Mouse (Mus musculus): ENCODE data around the gene Aars.

Gene Aars

DNA sequence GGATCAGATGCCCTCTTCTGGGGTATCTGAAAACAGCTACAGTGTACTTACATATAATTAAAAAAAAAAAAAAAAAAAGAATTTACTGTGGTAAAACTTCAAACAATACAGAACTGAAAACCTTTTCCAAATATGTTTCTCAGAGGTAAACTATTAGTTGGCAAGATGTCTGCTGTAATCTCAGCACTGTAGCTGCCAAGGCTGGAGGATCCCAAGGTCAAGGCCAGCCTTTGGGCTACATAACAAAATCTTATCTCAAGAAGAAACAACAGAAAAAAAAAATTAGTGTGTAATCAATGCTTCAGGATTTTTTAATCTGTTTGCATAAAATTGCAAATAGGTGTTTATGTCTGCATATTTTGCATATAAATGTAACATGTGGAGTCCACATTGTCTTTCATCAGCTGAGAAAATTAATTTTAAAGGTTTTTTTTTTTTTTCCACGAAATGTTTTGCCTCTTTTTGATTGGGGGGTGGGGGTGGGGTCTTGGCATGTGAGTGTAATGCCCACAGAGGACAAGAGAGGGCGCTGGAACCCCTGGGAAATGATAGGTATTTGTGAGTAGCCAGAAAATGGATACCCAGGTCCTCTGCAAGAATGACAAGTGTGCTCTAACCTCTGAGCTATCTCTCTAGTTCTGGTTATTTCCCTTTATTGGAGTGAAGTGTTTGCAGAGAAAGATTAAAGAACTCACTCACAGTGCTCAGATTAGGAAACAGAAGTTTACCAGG lies 11.2 kb downstream of the Aars start:
- TF ChIP-seq GATA4 (IDR thresholded peaks at IDR 0.05; ENCODE audit: insufficient replicate concordance, low read length), result no peak

GRCm38 (mm10) chr8:111048694-111049093 lies 15.8 kb downstream of the Aars start:
- TF ChIP-seq GATA4 (IDR thresholded peaks at IDR 0.05; ENCODE audit: insufficient replicate concordance, low read length), result no peak

- TF ChIP-seq GATA4 (IDR thresholded peaks at IDR 0.05; ENCODE audit: insufficient replicate concordance, low read length), result no peak
Measured at GRCm38 (mm10) chr8:111049106-111049505, 16.2 kb downstream of the Aars start.

DNA sequence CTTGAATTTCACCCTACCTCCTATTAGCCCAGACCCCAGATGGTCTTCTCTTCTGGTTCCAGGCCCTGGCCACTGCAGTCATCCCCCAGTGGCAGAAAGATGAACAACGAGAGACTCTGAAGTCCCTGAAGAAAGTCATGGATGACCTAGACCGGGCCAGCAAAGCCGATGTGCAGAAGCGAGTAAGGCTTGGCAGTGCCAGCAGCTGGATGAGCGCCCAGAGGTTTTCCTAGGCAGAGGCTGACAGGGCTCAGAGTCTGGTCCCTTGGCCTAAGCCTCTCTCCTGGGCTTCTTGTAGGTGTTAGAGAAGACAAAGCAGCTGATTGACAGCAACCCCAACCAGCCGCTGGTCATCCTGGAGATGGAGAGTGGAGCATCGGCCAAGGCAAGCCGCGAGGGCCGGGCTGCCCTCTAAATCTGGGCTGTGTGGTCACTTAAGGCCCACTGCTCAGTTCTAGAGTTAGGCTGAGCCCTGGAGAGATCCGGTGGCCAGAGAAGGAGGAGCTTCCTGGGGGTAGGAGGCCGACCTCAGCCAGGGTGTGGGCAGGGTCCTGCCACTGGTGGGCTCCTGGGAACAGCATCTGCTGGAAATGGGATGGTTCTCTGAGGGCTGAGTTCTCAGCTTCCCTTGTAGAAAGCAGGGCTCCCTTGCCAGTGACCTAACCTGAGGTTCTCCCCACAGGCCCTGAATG lies 21.0 kb downstream of the Aars start:
- TF ChIP-seq GATA4 (IDR thresholded peaks at IDR 0.05; ENCODE audit: insufficient replicate concordance, low read length), result no peak

DNA sequence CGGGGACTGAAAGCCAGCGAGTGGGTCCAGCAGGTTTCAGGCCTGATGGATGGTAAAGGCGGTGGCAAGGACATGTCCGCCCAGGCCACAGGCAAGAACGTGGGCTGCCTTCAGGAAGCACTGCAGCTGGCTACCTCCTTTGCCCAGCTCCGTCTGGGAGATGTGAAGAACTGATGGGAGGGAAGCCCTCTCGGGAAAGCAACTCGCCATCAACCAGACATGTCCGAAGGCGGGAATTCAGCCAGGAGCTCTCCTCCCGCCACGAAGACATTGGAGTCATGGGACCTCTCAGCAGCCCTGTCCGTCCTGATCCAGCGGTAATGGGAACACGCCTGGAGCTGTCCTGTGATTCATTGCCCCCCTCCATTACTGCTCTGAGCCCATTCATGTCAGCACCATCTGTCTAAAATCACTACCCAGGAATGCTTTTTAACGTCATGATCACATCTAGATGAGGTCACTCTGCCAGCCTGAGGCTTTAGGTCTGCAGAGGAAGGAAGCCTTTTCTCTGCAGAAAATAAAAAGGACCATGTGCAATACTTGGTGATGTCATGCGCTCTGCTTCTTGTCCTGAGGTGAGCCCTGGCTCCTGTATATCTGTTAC lies 22.2 kb downstream of the Aars start:
- TF ChIP-seq GATA4 (IDR thresholded peaks at IDR 0.05; ENCODE audit: insufficient replicate concordance, low read length), result no peak

GRCm38 (mm10) chr8:111055661-111056060 lies 22.7 kb downstream of the Aars start:
- TF ChIP-seq GATA4 (IDR thresholded peaks at IDR 0.05; ENCODE audit: insufficient replicate concordance, low read length), result no peak

- TF ChIP-seq GATA4 (IDR thresholded peaks at IDR 0.05; ENCODE audit: insufficient replicate concordance, low read length), result peak; percentile 34; the same call in 1 of the 2 replicates
Measured at GRCm38 (mm10) chr8:111056158-111056663, 23.3 kb downstream of the Aars start, which contains the start of gene Exosc6. Gene Exosc6, plus strand, starts transcription at chr8:111056339.

DNA sequence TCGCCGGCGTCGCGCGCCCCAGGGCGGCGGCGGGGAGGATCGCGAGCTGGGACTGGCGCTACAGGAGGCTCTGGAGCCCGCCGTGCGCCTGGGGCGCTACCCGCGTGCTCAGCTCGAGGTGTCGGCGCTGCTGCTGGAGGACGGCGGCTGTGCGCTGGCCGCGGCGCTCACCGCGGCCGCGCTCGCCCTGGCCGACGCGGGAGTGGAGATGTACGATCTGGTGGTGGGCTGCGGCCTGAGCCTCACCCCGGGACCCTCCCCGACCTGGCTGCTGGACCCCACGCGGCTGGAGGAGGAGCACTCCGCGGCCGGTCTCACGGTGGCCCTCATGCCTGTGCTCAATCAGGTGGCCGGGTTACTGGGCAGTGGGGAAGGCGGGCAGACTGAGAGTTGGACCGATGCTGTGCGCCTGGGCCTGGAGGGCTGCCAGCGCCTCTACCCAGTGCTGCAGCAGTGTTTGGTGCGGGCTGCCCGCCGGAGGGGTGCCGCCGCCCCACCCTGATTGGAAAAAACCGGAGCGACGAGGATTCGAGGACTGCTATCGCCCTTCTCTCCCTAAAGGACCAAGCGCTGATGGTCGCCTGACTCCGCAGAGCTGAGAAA lies 23.8 kb downstream of the Aars start:
- no peak for TF ChIP-seq GATA4 (IDR thresholded peaks at IDR 0.05; ENCODE audit: insufficient replicate concordance, low read length)

DNA sequence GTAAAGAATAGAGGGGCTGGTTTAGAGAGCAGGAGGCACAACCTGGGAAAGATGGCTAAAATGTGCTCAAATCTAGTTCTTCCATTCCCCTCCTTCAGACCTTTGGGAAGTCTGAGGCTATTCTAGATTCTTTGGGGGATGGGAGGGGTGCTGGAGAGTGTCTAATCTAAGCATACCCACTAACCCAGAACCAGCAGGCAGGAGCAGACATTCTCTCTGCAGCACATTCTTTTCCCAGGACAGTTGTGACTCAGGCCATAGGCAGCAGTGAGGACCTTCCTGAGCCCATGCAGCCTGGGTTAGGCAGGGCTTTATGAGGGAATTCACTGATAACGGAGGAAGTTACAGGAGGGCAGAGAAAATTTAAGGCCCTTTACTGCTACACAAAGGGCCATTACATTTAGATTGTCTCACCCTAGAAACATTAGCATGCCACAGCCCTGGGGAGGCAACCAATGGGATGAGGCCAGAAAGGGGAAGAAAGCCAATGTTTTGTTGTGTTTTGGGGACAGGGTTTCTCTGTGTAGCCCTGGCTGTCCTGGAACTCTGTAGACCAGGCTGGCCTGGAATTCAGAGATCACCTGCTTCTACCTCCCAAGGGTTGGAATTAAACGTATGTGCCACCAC lies 26.1 kb downstream of the Aars start:
- TF ChIP-seq GATA4 (IDR thresholded peaks at IDR 0.05; ENCODE audit: insufficient replicate concordance, low read length), result no peak

DNA sequence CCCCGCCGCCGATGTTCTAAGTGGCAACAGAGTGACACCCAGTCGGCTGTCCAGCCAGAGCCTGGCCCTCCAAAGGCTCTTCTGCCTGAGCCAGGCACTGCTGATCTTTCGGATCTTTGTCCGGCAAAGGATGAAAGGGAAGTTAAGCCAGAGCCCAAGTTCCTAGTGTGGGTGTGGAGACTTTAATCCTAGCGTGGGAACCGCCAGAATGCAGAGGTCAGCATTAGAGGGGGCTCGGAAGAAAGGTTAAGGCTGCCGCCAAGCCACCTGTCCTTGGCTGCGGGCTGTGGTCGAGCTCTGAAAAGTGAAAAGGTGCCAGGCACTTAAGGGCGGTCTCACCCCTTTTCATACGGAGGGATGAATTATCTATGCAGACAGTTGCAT lies 28.7 kb downstream of the Aars start:
- no peak for TF ChIP-seq GATA4 (IDR thresholded peaks at IDR 0.05; ENCODE audit: insufficient replicate concordance, low read length)

GRCm38 (mm10) chr8:111062072-111062757 lies 29.3 kb downstream of the Aars start:
- TF ChIP-seq GATA4 (IDR thresholded peaks at IDR 0.05; ENCODE audit: insufficient replicate concordance, low read length), result no peak

DNA sequence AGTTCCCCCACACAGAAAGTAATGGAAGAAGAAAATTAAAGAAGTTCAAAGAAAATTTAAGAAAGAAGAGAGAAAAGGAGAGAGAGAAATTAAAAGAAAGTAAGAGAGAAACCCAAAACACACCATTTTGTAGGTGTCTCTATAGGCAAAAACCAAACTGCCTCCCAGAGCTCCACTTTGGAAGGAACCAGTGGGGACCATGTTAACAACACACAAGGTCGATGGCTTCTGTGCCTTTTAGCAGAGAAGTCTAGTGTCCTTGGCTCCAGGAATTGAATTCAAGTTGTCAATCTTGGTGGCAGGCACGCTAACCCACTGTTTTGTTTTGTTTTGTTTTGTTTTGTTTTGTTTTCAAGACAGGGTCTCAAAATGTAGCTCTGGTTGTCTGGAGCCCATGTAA lies 29.9 kb downstream of the Aars start:
- no peak for TF ChIP-seq GATA4 (IDR thresholded peaks at IDR 0.05; ENCODE audit: insufficient replicate concordance, low read length)

DNA sequence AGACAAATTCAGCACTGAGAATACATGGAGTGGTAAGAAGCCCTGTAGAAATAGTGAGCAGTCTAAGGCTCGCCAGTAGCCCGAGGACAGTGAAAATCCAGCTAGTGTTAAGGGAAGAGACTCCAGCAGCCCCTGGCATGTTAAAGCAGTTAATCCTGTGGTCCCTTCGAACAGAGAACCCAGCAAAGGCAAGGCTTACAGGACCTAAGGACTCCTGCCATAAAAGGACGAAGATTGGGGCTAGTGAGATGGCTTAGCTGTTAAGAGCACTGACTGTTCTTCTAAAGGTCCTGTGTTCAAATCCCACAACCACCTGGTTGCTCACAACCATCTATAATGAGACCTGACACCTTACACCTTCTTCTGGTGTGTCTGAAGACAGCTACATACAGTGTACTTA lies 33.4 kb downstream of the Aars start:
- no peak for TF ChIP-seq GATA4 (IDR thresholded peaks at IDR 0.05; ENCODE audit: insufficient replicate concordance, low read length)

- no peak for TF ChIP-seq GATA4 (IDR thresholded peaks at IDR 0.05; ENCODE audit: insufficient replicate concordance, low read length)
Measured at GRCm38 (mm10) chr8:111067439-111067838, 34.5 kb downstream of the Aars start.

- TF ChIP-seq GATA4 (IDR thresholded peaks at IDR 0.05; ENCODE audit: insufficient replicate concordance, low read length), result no peak
Measured at GRCm38 (mm10) chr8:111075926-111076325, 43.0 kb downstream of the Aars start.

Measured in liver, adult (tissue).